Mouse (Mus musculus): ENCODE data around the gene Polg2. TPM values are rescaled to one million over a fixed set of nuclear protein-coding genes. Genes with fewer than 3 reads are reported as not detected.
"Not testable (repeated sequence)": the region's sequence is repeated elsewhere in the genome, so short reads cannot be mapped to it uniquely, and the experiment has no call there.

Polg2 gene
- total RNA-seq, 4 experiments from 2014 or later, result 3.4 to 5.6 (median 3.7) TPM

- DNase-seq (ENCODE audit: low spot score in 2 of 2), result no peak
Measured at GRCm38 (mm10) chr11:106727967-106728366, 51.4 kb downstream of the Polg2 start.

GRCm38 (mm10) chr11:106724916-106725235, 54.5 kb downstream of the Polg2 start:
- not testable (repeated sequence) for DNase-seq (ENCODE audit: low spot score in 2 of 2)

- no peak for DNase-seq (ENCODE audit: low spot score in 2 of 2)
Measured at GRCm38 (mm10) chr11:106724176-106724915, 55.0 kb downstream of the Polg2 start.

GRCm38 (mm10) chr11:106723611-106724125, 55.7 kb downstream of the Polg2 start:
- DNase-seq (ENCODE audit: low spot score in 2 of 2), result no peak

GRCm38 (mm10) chr11:106722831-106723361, 56.4 kb downstream of the Polg2 start:
- DNase-seq (ENCODE audit: low spot score in 2 of 2), result no peak

- no peak for DNase-seq (ENCODE audit: low spot score in 2 of 2)
Measured at GRCm38 (mm10) chr11:106720379-106720778, 59.0 kb downstream of the Polg2 start.

Small RNA genes within 50 kb of the gene (microRNA-seq; reads per million reads assigned to microRNA genes)
- 0 reads per million in 2 experiments for gene Gm25994
- gene Mir3064, result 15.3 to 21.0 reads per million in 2 experiments

Other genes starting within 250 kb of the Polg2 start
- gene Tex2, start 166.1 kb downstream of the Polg2 start, total RNA-seq (2022), result 100 to 1,000 TPM; 135 to 153 (median 142) TPM
- gene Pecam1, start 28.9 kb downstream of the Polg2 start, total RNA-seq (2022), result 10 to 100 TPM; 16.0 to 21.1 (median 18.0) TPM
- gene Milr1, start 28.3 kb downstream of the Polg2 start, total RNA-seq (2022), result 1 to 10 TPM in 2 of 4 experiments, not detected in 2; 4.9 to 6.2 TPM
- 100 to 1,000 TPM; 697 to 742 (median 710) TPM for gene Ddx5, start 9.6 kb upstream of the Polg2 start, total RNA-seq (2022)
- gene Cep95, start 9.7 kb upstream of the Polg2 start, total RNA-seq (2022), result 10 to 100 TPM in 3 of 4 experiments, 1 to 10 TPM in 1; 9.1 to 15.6 (median 13.8) TPM
- 10 to 100 TPM; 26.1 to 32.9 (median 28.6) TPM for gene Smurf2, start 141.2 kb upstream of the Polg2 start, total RNA-seq (2022)
- gene Kpna2, start 220.0 kb upstream of the Polg2 start, total RNA-seq (2022), result 10 to 100 TPM; 17.5 to 23.7 (median 21.7) TPM
- 1 to 10 TPM; 2.0 to 4.8 (median 4.7) TPM for gene 1810010H24Rik, start 246.1 kb upstream of the Polg2 start, total RNA-seq (2022)

All from layer of hippocampus, adult 8-10 months (tissue).